Mouse (Mus musculus) adrenal gland, postnatal 10 days (tissue): Measurements from ENCODE around the gene Sulf2. TPM values are rescaled to one million over a fixed set of nuclear protein-coding genes. Genes with fewer than 3 reads are reported as not detected.

ENCODE experiments used
- DNase-seq: peaks from one replicate; pipeline ENCODE4 v3.0.0; 2021; ENCODE audit warnings: mixed read lengths
- total RNA-seq, 2 experiments: library from RNA; stranded (reverse); gene quantifications; 2 replicates each; pipeline ENCODE4 v1.2.3; 2021

Sulf2 gene
- total RNA-seq, 2 experiments from 2014 or later = 54.5 to 62.8 TPM

DNA sequence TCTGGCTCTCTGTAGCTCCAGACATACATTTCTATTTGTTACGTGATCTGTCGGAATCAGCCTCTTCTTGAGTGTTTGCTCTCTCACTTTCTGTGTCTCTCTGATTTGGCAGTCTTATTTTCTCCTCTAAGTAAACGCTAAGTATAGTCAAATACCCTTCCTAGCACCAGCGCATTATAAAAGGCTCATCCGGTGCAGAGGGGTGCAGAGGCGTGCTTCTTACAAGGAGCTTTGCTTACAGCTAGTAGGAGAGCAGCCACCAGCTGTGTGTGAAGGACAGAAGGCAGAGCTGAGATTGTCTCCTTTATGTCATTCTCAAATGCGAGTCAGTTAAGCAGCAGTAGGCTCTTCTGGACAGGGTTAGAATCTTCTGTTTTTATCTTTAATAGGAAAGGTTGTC lies 103.5 kb downstream of the Sulf2 start:
- DNase-seq = no peak

DNA sequence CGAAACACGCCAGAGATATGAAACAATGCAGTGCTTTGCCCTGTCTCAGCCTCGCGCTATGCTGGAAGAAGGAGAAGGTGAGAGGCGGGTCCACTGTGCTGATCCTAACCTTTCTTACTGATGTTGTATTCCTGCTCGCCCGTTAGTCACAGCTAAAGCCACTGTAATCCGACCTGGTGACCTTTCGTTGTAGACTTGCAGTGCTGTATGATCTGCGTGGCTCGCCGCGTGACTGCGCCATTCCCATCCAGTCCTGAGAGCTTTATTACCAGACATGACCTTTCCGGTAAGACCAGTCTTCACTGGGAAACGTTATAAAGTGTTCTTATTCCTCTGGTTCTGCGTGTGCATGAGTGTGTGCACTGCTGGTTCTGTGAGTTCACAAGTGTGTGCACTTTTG lies 104.0 kb downstream of the Sulf2 start:
- DNase-seq = no peak

DNA sequence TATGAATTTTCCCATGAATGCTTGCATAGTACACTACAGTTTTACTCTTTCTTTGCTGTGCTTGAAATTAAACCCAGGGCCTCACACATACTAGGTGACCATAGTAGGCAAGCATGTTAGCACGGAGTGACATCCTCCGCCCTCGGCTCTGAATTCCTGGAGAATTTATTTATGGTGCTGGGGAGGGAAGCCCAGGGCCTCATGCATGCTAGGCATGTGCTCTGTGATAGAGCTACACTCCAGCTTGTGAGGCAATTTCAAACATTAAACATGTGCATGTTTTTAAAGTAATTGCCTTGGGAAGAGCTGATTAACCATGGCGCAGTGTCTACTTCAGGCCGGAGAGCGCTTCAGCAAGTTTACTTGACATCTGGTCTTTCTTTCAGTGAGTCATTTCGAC lies 106.6 kb downstream of the Sulf2 start:
- no peak for DNase-seq

DNA sequence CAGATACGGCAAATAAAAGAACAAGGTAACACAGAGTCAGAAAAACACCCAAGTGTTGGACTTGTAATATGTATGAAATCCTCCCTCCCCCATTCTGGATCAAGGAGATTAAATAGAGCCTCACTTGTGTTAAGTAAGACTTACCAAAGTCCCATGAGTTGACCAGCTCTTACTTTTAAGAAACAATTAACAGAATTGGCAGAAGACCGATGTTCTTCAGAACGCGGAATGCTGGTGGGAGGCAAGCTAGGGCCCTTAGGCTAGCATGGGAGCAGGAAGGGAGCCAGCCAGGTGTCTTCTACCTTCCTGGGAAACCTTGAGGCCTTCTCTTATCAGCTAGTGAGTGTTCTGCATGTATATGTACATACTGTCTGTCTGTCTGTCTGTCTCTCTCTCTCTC lies 107.5 kb downstream of the Sulf2 start:
- no peak for DNase-seq

DNA sequence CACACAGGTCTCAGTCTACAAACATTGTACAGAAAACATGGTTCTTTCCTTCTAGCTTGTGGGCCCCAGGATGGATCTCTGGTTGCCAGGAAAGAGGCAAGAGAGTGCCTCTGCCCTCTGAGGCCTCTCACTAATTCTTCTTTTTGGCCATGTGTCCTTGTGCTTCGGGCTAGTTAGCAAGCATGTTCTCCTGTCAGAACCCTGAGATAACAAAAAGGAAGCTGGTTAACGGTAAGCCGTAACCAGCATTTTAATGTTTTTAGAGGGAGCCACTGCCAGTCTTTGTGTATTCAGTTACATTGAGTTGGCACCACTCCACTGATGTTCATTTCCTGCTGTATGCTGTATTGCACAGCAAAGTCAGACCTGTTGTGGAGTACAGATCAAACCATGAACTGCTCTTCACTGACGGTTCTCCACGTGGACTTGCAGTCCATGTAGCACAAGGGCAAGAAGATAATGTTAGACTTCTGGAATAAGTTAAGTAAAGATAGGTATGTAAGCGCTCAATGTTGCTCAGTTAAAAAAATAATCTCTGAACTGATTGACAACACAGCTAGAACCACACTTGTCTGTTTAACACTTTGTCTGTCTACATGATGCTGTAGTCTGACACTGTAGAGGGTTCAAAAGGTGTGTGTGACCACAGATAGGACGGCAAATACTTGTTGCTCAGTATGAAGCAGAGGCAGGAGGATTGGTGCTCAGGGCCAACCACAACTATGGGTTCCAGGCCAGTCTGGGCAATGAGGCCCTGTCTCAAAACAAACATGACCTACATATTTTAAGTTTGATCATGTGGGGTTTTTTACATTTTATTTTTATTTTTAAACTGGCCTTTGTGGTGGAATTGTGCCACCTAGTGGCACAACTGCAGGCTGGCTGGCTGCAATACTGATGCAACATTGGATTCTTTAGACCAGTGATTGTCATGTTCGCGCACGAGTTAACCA lies 109.6 kb downstream of the Sulf2 start:
- peak; percentile 43 for DNase-seq

DNA sequence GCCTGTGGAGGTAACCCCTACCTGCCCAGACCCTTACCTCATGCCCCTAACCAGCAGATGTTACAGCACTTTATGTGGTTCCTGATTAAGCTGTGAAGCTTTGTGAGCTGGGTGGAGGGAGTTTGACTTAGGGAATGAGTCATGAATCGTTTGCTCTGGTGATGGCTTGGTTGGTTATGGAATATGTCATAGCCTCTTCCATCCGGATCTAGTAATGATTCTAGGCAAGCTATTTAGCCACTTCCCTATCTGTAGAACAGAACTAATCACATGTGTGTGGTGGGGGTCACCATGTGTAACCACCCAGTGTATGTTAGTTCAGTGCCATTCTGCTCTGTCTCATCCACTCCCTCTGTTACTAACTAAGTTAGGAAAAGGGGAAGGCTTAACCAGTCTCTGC lies 110.5 kb downstream of the Sulf2 start:
- no peak for DNase-seq

DNA sequence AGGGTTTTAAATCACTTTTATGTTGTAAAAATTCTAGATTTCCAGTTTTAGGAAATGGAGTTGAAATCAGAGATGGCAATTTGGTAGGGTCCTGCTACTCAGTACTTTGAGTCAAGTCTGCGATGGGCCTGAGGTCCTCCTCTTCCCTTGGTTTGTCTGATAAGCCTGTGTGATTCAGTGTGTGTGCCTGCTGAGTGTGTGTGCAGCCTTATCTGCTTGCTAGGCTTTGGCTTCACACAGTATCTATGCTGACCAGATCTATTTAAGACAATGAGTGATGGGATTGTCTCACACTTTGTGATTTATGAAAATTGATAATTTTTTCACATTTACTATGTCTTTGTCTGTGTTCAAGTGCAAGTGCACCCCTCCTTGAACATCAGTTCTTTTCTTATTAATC lies 112.9 kb downstream of the Sulf2 start:
- DNase-seq = no peak

DNA sequence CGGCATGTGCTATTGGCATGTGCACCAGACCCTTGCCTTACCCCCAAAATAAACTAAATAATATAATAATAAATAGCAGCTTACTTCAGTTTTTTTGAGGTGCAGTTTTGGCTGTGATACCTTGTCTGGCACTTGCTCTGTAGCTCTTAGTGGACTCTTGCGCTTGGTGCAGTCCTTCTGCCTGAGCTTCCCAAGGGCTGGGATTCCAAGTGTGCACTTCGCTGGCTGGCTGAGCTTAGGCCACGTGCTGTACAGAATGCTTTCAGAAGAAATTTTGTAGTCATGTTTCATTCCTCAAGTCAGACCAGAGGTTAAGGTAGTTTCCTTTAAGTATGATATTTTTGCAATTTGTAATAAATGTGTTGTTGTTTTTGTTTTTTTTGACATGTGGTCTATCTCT lies 115.8 kb downstream of the Sulf2 start:
- DNase-seq = peak; percentile 31

DNA sequence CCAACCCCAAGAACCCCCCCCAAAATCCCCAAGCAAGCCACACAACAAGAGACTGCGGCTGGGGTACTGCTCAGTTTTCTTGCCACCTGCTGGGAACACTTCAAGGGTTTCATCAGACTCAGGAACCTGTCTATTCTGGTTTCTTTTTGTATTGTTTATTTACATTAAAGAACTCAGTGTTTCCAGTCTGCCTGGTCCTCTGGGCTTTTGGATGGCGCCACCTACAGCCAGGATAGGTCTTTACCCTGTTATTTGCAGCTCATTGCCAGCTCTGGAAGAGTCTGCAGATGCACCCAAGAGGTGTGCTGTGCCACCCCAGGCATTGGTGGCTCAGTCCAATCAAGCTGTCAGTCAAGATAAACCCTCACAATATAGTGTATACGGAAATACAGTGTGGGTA lies 119.7 kb downstream of the Sulf2 start:
- peak; percentile 77 for DNase-seq

DNA sequence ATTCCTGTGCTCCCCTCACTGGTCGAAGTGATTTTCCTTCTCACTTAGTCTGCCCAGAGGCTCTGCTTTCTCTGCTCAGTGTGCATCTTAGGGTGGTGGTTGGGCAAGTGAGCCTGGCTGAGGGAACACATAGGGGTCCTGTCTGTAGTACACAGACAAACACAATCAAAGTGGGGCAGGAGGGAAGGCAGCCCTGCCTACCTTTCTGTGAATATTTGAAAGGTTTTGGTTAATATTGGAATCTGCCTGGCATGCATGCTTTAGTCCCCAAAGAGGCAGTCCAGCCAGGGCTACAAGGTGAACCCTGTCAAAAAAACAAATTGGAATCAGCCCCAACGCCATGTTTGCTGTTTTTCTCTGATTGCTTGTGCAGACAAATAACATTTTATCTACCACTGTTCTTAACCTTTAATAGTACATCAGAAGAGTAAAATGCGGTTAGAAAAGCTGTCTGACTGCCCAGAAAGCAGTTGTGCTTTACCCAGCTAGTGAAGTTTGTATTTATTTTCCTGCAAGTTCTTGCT lies 120.4 kb downstream of the Sulf2 start:
- DNase-seq = peak; percentile 26

DNA sequence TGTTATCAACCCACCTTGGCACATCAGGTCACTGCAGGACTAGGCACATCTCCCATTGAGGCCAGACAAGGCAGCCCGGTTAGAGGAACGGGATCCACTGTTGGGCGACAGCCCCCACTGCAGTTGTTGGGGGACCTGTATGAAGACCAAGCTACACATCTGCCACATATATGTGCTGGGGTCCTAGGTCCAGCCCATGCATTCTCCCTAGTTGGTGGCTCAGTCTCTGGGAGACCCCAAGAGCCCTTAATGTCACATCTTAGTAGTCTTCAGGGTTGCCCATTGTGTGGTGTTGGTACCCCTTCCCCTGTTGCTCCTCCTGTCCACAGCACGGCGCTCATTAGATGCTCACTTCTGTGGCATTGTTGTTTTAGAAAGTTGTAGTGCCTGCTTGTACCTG lies 122.8 kb downstream of the Sulf2 start:
- DNase-seq = no peak

DNA sequence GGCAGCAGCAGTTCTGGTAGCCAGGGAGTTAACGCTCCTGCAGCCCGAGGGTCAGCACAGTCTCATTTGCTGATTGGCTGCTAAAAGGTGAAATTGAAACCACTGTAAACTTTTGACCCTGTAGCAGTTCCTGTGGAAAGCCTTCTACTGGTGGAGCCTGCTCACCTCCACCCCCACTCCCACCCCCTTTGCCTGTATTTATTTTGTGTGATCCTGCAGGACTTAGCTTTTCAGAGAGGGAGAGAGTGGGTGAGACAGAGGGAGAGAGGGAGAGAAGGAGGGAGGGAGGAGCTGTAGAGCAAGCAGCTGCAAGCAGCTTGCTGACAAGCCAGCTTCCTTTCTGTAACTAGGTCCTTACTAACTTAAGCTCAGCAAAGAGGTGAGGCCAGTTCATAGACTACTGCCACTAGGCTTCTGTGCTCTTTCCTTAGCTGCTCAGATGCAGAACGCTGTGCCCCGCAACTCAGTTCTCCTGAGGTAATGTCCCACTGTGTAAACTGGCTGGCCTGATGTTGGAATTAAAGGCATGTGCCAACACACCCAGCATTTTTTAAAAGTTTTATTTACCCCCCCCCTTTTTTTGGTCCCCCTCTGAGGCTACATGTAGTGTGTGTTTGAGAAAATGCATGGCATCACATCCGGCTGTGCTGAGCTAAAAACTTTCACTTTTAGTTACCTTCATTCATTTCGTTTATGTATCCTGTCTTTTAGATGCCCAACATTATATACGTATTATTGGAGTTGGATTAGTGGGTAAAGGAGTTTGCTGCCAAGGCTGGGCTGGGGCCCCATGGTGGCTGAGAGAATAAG lies 124.1 kb downstream of the Sulf2 start:
- DNase-seq = peak; percentile 79

DNA sequence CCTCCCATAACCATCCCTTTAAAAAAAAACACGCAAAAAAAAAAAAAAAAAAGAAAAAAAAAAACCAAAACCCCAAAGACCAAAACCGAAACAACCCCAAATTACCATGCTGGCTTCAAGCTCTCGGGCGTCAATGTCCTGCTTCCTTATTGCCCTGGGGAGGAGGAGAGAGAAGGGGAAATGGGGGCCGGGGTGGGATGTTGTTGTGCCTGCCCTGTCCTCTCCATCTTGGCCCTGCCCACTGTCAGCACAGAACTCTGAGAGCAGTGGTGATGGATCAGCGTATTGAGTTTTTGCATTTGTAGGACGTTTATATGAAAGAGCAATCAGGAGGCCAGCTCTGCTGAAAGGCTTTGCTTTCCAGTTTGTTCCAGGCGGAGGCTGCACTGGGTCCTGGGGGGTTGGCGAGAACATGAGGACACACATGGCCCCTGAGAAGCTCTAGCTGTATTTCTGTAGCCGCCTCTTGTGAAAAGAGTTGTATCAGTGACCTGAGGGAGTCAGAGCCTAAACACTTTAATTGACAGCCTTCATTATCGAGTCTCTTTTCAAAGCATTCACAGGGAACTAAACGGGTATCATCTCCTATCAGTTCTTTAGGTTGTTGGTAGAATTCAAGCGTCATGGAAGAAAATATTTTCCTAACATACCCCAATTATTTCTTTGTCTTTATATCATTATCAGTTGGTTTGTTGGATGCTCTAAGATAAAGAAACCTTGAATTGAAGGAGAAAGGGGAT lies 125.0 kb downstream of the Sulf2 start:
- DNase-seq = peak; percentile 32

DNA sequence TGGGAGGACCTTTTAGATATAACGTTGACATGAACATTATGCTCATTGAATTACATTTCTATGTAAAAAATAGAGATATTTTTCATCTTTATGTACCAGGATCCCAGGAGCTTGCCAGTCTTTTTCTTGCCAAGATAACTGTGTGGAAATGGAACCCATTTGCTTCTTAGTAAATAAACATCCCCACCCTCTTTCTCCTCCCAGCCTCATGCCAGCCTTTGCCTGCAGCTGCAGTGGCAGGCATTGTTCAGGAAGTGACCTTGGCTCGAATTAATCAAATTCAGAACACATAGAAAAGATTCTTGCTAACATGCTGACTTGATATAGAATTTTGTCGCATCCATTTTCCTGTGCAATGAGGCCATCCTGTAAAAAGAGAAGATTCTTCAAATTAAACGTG lies 126.2 kb downstream of the Sulf2 start:
- DNase-seq = no peak

DNA sequence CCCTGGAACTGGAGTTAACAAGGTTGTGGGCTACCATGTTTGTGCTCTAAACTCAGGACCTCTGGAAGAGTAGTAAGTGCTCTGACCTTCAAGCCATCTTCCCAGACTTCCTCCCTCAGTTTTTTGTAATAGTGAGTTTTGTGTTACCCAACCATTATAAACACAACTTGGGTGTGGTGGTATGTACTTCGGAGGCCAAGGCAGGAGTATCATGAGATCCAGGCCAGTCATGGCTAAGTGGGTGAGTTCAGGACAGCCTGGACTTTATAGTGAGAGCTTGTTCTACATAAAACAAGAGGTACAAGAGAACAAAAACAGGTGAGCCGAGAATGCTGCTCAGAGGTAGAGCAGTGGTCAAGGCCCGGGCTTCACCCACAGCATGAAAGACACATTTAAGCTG lies 127.6 kb downstream of the Sulf2 start:
- DNase-seq = no peak

DNA sequence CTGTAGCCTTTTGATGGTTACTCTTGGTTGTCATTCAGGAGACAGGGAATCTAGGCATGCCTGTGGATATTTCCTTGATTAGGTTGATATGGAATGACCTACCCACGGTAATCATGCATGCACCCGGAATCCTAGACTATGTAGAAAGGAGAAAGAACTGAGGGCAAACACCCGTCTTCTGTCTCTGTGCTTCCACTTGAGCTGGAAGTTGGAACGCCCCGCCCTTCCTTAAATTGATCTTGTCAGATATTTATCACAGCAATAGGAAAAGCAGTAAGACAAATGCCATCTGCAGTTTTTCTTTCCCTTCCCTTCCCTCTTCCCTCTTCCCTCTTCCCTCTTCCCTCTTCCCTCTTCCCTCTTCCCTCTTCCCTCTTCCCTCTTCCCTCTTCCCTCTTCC lies 129.5 kb downstream of the Sulf2 start:
- DNase-seq = no peak

DNA sequence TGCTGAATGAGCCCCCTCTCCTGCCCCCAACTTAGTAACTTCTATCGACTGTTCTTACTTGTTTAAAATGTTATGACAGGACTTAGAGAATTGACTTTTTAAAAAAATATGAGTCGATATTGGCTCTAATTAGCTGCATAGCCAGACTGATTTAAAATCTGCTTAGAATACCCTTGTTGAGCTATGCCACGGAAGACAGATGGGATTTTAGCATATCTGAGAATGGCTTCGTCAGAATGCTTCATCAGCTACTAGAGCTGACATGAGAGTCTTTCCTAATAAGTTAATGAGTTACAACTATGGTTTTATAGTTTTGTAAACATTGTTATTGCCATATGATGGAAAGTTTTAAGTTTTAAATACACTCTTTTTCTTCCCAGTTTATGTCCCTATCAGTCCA lies 130.8 kb downstream of the Sulf2 start:
- no peak for DNase-seq

DNA sequence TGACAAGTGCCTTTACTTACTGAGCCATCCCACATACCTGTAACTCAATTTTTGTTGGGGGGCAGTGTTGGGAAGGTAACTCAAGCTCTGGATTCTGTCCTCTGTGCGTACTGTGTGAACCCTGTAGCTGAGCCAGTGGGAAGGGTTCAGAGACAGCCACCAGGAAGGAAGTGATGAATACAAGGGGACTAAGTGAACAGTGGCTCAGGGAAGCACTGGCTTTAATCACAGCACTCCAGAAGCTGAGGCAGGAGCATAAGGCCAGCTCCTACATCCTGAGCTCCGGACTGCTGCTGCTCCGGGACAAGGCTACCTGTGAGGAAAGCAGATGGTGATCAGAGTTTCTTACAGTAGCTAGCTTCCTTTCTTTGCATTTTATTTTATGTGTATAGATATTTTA lies 131.4 kb downstream of the Sulf2 start:
- no peak for DNase-seq
